Mouse (Mus musculus) liver, embryonic 14.5 days (tissue): ENCODE measurements around the gene Dnm3.

Experiments used
- CTCF ChIP-seq: IDR thresholded peaks from 2 replicates; pipeline ENCODE4 v1.5.1; 2016; ENCODE audit warnings: antibody characterized with exemption, low read depth, control low read depth
- EP300 ChIP-seq: IDR thresholded peaks from 2 replicates; pipeline ENCODE4 v1.6.1; 2016; ENCODE audit warnings: antibody characterized with exemption, low read depth

DNA sequence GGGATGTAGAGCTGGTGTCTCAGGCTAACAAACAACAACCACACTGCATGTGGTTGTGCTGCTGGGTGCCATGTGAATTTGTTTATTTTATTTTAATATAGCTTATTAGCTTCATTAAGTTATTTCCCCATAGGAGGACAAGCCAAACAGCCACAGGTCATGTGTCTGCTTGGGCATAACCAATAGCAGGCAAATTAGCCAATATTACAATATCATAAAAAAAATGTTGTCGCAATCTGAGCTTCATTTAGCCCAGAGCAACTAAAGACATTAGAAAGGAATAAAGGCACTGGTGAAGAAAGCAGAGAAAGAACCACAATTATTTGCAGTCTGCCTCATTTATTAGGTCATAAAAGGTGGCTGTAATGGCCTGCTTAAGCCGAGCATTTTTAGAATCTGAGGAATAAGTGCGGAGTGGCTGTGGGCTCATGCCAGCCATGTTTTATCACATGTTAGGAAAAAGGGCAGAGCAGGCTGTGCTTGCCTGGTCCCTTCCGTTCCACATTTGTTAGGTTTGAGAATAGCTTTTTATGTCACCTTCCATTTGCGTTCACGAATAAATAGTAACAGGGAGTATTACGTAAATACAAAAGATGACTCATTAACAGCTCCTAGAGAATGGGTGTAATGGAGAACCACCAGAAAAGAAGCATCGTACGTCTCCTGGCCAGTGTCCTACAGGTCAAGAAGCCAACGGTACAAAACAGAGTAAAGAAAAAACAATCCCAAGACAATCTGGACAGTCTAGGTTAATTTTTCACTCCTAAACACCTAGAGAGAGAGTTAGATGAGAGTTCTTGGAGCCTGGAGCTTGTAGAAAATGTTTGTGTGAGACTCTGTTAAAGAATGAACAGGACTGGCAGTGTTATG lies 376.6 kb downstream of the Dnm3 start:
- no peak for TF ChIP-seq CTCF
- no peak for TF ChIP-seq EP300
